Mouse (Mus musculus) right cerebral cortex, postnatal 36 days (tissue): ENCODE results near the gene Ccdc88c.
A peak's percentile ranks its signal among the peaks of the same experiment; 100 is the strongest.

Experiments used
- DNase-seq, 2 experiments: peaks; one replicate each; pipeline ENCODE4 v3.0.0; 2022; ENCODE audit warnings: low spot score in 2 of 2, mixed read lengths in 1 of 2

The Ccdc88c gene

DNA sequence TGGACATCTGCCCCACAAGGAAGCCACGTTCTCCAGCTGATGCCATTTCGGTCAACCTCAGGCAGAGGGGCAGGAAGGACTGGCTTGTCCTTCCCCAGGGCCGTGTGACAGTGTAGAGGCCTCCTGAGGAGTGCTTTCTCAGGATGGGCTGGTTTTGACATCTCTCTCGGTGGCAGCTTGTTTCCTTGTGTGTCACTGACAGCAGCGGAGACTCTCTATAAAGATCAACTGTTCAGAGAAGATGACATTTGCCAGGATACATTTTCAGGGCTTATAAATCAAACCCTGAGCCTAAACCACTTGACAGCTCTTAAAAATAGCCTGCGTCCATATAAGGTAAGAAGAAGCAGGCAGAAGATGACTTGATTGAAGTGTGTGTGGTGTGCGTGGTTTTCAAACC lies 59.0 kb downstream of the Ccdc88c start:
- DNase-seq: no peak

DNA sequence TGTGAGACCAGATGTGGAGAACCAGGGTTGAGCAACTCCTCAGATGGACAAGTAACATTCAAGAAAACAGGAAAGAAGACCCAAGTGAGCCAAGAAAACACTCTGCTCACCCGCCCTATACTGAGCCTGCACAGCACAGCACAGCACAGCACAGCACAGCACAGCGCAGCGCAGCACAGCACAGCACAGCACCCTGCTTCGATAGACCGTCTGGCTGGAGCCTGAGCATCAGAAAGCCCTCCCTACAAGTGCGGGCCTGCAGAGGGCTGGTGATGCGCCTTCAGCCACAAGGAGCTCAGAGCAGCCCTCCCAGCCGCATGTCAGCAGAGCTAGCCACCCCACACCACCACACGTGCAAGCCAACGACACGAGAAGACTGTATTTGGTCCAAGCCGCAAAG lies 61.5 kb downstream of the Ccdc88c start:
- DNase-seq: no peak

DNA sequence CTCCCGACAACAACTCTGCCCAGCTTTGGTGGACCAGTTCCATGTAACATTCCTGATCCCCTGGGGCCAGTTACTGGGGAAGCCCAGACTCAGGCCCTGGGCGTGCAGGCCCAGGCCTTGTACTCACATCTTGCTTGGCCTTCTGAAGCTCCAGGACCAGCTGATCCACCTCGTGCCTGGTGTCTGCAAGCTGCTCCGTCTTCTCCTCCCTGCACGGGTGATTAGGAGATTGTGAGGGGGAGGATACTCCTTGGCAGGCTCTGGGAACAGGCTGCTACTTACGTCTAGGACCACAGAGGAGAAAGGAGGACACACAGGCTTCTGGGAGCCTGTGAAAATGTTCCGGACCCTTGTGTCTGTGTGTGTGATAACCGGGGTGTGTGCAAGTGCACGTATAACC lies 62.6 kb downstream of the Ccdc88c start:
- DNase-seq: peak in 1 of 2 experiments; percentile 50

DNA sequence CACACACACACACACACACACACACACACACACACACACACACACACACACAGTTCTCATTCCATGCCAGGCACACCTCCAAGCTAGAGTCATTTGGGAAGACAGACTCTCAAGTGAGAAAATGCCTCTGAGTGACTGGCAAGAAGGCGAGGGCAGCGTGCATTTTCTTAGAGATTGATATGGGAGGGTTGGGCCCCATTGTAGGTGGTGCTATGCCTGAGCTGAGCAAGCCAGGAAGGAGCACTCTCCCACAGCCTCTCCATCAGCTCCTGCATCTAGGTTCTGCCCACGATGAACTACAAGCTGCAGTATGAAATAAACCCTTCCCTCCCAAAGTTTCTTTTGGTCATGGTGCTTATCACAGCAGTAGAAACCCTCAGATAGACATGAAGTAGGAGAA lies 63.6 kb downstream of the Ccdc88c start:
- DNase-seq: no peak

DNA sequence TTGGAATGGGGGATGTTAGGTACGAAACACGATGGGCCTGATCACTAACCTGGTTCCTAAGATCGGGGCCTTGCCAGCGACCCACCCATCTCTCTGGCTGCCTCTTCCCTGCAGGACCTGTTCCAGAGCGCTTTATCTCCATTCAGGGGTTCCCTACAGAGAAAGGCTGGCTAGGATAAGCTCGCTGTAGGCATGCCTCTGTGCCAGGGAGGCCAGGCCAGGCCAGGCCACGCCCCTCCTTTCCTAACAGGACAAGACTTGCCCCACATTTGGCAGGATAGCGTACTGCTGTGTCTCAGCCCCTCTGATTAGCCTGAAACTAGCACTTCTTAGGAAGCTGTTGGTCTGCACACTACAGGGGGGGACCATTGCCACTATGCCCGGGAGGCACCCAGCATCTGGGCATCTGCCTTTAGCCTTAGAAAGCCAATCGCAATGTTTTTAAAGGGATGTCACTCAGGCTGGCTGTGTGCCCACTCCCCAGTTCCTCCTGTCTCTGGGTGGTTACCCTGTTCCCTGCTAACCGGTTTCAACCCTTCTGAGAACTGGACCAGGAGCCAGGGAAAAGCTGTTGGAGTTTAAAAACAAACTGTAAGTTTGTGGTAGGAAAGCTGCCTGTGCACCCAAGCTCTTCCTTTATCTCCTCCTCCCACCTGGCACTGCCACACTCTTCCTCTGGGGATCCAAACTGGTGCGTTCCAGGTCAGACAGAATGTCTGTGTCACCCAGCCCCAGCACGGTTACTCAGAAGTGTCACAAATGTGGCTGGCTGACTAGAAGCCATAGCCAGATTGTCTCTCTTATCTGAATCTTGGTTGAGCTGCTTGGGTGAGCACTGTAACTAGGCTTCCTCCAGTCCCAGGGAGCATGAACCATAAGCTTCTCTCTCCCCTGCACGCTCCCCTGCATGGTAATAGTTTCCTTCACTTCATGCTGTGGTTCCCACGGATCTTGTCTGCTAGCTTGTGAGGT lies 69.9 kb downstream of the Ccdc88c start:
- DNase-seq: no peak

DNA sequence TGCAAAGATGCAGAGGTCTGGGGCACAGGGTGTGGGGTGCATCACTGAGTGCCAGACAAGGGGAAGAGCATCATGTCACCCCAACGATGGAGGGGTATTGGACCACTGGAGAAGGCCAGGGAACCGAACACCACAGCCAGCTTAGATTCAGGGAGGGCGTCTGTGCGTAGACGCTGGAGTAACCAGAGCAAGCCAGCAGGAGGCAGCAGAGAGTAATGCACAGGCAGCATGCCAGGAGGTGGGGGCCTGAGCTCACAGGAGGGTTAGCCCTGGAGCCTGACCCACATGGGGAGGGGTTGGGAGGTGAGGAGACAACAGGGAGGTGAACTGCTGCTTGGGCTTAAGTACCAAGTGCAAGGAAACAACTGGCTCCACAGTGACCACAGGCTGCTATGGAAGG lies 70.8 kb downstream of the Ccdc88c start:
- DNase-seq: no peak

DNA sequence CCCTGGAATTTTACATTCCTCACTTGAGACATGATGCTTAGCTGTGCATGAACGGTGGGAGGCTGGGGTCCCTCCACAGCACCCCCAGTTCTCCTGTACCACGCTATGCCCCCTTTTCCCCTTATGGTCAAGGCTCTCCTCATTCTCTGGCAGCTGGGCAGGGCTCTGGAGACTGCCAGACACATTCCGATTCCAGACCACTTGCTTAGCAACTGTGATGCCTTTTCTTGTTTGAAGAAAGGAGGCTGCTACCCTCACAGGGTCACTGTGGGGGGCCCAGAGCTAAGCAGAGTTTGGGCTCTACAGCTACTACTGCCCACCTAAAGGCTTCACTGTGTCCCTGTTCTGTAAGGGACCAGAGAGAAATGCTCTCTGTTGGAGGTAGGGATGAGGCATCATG lies 71.6 kb downstream of the Ccdc88c start:
- no peak for DNase-seq

DNA sequence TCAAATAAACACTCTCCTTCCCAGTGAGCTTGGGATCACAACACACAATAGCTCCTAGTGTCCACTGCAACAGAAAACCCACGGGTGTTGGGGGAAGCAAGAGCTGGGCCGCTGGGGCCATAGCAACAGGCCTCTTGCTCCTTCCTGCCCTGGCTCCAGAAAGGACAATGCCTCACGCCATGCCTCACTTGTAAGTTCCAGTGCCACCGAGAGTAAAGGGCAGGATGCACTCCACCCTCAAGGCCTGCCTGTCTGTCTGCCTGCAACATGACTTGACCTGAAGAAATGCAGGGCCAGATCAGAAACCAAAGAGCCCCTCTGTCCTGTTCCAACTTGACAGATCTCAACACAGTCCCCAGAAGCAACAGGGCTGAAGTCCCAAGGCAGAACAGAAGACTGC lies 72.0 kb downstream of the Ccdc88c start:
- no peak for DNase-seq

DNA sequence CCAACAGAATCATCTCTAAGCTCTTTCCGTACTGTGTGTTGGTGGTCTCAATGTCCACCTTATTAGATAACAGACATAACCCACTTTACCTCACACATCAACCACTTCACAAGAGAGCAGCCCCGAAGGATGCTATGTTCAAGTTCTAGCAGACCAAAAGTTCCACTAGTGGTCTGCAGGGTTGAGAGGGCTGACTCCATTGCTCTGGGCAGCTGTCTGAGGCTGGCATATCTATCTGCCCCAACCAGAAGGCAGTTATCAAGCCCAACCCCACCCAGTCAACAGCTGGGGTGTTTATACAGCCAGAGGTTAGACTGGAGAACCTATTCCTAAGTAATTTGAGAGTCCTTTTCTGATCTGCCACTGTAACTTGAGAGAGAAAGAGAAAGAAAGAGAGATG lies 72.8 kb downstream of the Ccdc88c start:
- DNase-seq: no peak

DNA sequence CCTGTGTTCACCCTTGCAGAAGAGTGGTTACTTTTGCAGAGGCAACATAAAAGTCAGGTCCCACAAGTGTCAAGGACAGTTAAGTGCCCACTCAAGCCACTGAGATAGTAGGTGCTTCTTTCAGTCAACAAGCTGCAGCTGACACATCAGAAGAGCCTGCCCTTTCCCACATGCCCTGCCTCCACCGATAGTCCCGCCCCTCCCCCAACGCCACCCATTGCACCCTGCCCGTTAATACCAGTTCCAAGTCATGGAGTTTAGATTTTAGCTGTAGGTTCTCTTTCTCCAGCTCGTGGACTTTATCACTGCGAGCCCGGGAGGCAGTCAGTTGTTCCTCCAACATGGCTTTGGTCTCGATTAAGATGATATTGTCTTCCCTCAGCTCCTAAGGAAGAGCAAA lies 74.9 kb downstream of the Ccdc88c start:
- no peak for DNase-seq

DNA sequence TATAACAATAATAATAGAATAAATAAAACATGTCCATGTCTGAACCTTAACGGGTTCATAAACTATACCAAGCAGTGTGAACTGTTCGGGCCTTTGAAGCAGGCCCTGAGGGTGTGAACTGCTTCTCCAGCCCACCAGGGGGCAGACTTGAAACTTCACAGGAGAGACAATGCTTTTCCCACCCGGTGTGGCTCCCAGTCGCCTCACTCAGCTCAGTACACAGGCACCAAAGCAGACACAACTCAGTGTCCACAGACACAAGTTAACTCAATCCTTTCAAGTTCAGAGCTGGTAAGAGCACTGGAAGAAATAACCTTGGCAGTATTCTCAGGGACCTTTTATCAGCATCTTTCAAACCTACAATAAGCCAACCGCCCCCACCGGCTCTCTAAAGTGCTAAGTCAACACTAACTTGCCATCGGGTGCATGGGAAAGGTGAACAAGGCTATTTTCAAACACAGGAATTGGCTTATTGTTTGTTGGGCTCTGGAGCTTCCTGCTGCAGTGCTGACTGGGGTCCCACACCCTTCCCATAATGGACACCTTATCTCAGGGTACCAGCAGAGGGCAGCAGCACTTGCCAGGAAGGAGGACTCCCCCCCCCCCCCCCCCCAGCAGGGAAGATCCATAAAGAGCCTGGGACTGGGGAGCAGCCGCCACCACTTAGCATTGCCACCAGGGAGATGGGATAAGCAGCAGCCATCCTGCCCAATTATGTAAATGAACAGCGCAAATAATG lies 76.5 kb downstream of the Ccdc88c start:
- peak; percentile 55 to 66 for DNase-seq

DNA sequence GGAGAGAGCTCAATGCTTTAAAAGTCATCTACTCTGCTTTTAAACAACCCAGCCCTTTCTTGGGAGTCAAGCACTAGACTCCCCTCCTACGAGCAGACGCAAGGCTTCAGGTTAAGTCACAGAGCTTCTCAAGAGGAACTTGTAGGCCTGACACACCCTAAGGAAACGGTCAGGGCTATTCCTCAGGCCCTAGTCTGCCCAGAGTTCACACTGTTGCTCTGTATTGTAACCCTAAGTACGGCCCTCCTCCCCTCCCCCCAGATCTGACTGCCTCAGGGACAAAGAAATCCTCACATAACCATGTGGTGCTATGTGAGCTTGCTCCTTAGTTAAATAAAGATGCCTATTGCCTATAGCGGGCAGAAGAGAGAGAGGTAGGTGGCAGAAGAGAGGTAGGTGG lies 79.7 kb downstream of the Ccdc88c start:
- DNase-seq: no peak

DNA sequence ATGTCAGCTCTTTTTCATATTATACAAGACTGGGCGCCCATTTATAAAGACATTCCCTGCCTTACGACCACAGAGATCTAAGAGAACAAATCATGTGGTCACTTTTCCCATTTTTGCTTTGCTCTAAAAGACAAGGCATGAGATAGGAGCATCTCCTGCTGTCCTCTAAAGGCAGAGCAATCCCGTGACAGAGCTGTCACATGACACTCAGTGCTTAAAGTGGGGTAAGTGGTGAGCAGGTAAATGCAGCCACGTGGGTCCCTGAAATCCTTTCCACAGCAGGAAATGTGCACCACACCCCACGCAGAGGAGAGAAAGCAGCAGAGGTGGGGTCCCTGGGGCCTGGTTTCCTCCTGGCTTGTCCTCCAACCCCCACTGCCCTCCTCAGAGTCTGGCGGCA lies 80.8 kb downstream of the Ccdc88c start:
- DNase-seq: no peak

DNA sequence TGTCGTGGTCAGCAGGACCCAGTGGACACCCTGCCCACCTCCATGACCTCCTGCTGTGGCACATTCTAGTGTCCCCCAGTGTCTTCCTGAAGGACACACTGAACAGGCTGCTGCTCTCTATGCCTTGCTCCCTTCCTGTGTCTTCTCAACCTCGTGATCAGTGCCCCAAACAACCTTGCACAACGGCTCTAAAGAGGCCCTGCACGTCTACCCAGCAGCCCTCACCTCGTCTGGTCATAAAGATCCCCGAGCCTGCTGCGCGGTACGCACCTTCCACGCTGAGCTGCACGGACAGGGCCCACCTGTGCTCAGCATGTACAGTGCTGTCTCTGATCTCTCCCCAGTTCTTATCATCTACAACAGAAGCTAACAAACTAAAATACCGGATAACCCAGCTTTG lies 82.9 kb downstream of the Ccdc88c start:
- DNase-seq: no peak

DNA sequence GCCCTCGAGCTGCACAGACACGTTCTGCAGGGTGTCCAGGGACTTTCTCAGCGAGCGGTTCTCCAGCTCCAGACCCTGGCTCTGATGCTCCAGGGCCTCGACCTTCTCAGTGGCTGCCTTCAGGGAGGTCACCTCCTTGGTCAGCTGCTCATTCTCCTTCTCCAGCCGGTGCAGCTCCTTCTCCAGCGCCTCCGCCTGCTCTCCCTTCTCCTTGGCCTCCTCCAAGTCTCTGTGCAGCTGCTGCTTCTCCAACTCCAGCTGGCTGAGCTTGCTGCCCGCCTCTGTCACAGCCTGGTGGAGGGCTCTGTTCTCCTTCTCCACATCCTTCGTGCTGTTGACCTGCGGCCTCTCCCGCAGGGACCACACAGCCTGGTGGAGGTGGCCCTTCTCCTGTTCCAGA lies 83.4 kb downstream of the Ccdc88c start:
- DNase-seq: no peak

DNA sequence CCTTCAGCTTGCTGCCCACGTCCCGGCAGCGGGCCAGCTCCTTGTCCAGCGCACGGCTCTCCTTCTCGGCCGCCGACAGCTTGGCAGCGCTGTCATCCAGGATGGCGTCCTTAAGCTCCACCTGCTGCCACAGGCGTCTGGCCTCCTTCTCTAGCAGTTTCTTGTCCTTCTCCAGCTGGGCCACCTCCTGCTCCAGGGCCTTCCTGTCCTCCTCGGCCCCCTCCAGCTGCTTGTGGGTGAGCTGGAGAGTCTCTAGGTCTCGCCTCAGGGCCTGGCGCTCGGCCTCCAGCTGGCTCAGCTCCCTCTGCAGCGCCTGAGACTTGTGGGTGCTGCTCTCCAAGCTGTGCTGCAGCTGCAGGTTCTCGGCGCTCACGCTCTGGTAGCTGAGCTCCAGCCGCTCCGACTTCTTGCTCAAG lies 83.9 kb downstream of the Ccdc88c start:
- no peak for DNase-seq

DNA sequence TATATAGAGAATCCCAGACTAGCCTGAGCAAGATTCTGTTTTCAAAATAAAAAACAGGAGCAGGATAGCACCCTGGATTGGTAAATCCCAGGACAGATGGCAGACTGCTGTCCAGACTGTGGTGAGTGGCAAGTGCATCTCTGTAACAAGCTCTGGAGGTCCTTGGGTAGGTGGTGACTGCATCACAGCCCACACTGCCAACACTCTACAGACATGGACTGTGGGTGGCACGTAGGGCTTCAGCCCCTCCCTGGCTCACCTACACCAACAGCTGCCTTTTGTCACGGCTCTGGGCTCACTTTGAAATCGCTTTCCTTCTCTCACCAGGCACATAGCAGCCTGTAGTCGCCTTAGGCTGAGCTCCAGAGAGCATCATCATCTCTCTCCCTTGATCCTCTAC lies 85.7 kb downstream of the Ccdc88c start:
- no peak for DNase-seq

DNA sequence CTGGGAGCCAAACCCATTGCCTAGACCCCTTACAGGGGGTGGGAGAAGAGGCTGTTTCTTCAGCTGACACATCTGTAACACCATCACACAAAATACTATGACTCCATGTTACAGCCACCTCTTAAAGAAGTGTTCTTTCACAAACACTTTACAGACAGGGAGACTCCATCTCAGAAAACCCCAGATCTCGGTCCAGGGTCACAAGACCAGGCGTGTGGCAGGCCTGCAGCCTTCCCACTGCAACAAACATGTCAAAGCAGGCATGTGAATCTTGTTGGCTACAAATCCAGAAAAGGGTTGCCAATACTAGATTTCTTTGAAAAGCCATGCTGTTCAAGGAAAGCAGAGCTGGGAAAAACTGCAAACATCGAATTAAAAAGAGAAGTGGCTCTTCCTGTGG lies 87.5 kb downstream of the Ccdc88c start:
- no peak for DNase-seq

DNA sequence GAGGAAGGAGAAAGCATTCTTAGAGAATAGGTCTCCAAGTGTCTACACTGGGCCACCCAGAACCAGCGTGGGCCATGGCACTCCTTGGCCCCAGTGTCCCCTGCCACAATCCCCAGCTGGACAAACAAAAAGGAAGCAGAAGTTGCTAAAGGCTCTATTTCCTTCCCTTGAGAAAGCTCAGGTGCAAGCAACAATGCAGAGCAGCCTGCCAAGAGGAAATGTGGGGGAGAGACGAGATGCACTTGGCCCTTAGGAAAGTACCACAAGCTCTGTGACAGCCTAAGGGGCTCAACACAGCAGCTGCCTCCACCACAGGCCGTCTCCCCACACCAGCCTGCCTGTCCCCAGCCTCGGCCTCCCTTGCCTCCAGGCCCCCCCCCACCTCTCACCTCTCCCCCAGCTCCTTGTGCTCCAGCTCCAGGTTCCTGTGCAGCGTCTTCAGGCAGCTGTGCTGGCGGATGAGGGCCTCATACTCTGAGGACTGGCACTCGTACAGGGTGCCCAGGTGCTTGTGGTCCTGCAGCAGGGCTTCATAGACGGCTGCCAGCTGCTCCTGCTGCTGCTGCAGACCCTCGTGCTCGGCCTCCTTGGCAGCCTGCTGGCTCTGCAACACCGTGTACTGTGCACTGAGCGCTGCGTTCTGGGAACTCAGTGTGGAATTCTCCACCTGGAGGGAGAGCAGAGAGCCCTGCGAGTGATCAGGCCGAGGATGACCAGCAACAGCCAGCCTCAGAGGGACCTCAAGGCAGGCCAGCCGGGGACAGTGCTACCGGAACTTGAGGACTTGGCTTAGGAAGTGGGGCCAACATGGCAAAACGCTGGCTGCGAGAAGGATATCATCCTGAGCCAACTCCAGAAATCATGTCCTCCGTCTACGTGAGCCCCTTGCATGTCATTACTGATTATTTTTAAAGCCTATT lies 91.2 kb downstream of the Ccdc88c start:
- no peak for DNase-seq

DNA sequence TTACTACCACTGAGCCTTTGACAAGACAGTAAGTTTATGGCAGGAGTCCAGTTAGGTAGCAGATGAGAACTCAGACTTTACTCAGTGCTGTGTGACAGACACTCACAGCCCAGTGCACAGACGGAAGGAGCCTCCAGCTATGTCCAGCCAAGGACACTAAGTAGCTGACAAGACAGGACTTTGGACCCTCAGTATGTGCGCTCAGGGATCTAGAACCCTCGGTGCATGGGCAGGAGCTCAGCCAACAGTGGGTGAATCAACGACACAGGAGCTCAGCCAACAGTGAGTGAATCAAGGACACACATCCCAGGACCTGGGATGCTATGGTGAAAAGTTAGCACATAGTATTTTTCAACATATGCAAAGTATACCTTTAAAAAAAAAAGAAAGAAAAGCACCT lies 92.1 kb downstream of the Ccdc88c start:
- no peak for DNase-seq

DNA sequence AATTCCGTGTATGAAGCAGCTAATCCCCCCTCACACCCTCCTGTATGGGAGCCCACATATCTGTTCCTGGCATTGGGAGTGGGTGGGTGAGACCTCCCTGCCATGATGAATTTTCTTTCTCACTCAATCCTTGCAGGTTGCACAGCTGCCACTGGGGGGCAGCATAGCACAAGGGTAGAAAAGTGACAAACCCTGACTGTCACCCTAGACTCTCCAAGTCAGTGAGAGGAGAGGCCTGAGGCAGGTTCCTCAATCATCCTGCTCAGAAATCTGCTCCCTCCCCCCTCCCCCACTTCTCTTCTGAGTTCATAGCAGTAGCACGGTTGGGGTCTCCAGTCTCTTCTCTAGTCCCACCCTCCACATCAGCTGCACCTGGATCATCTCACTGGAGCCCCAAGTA lies 92.7 kb downstream of the Ccdc88c start:
- DNase-seq: peak; percentile 45 to 49

DNA sequence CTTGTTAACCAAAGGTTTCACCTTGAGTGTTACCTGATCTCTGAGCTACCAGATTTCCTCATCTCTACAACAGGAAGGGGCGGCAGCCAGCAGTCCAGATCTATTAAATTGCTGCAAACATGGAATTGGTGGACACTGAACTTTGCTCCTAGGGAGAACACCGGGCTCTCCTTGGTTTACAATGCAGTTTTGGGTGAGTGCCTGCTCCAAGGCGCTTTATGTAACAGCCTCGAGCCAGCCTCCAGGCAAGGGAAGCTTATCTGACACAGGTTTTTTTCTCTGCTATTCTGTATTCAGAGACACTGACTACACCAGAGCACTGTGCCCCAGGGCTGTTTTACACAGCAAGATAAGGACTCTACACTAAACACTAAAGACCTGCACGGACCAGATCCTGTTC lies 94.1 kb downstream of the Ccdc88c start:
- no peak for DNase-seq
